Mouse (Mus musculus) MEL (cell line): ENCODE results near the gene Txnrd2.

ENCODE experiments used
- CHD1 ChIP-seq: IDR thresholded peaks from 2 replicates; pipeline ENCODE4 v1.6.1; 2012; ENCODE audit warnings: low read depth, mild to moderate bottlenecking, inconsistent platforms, low read length, improper control_type of control experiment
- CTCF ChIP-seq, 3 experiments: IDR thresholded peaks in 2 of 3; conservative IDR thresholded peaks in 1 of 3; 2 replicates each; pipeline ENCODE4 v1.5.1; 2011 to 2012; ENCODE audit warnings: low read length in 3 of 3, low read depth in 2 of 3, mild to moderate bottlenecking in 2 of 3, improper control_type of control experiment in 1 of 3, inconsistent platforms in 1 of 3, mixed read lengths in 1 of 3, moderate library complexity in 1 of 3; ENCODE audit not compliant: control insufficient read depth in 1 of 3, insufficient read depth in 1 of 3, poor library complexity in 1 of 3, severe bottlenecking in 1 of 3
- ELF1 ChIP-seq: IDR thresholded peaks from 2 replicates; pipeline ENCODE4 v1.6.1; 2014; ENCODE audit warnings: low read depth, mild to moderate bottlenecking, inconsistent platforms, low read length, improper control_type of control experiment, moderate library complexity
- EP300 ChIP-seq, 2 experiments: IDR thresholded peaks; 2 replicates each; pipeline ENCODE4 v1.6.1; 2011; ENCODE audit warnings: improper control_type of control experiment in 2 of 2, low read length in 2 of 2, low read depth in 1 of 2, mild to moderate bottlenecking in 1 of 2
- GATA1 ChIP-seq: IDR thresholded peaks from 2 replicates; pipeline ENCODE4 v1.6.1; 2011; ENCODE audit warnings: low read depth, low read length, improper control_type of control experiment
- KAT2A ChIP-seq: conservative IDR thresholded peaks from 2 replicates; pipeline ENCODE4 v1.6.1; 2012; ENCODE audit warnings: low read depth, low read length, improper control_type of control experiment, inconsistent platforms
- MAZ ChIP-seq: IDR thresholded peaks from 2 replicates; pipeline ENCODE4 v1.6.1; 2012; ENCODE audit warnings: low read depth, mild to moderate bottlenecking, inconsistent platforms, low read length, improper control_type of control experiment
- MYB ChIP-seq: IDR thresholded peaks from 2 replicates; pipeline ENCODE4 v1.6.1; 2011; ENCODE audit warnings: mild to moderate bottlenecking, low read depth, low read length, improper control_type of control experiment
- POLR2A ChIP-seq, 2 experiments: IDR thresholded peaks; 2 replicates each; pipeline ENCODE4 v1.6.1; 2011 to 2012; ENCODE audit warnings: low read length in 2 of 2, mild to moderate bottlenecking in 2 of 2, control low read depth in 1 of 2, improper control_type of control experiment in 1 of 2, low read depth in 1 of 2, moderate library complexity in 1 of 2; ENCODE audit not compliant: control insufficient read depth in 1 of 2, insufficient read depth in 1 of 2, poor library complexity in 1 of 2
- TAL1 ChIP-seq: IDR thresholded peaks from 2 replicates; pipeline ENCODE4 v1.6.1; 2012; ENCODE audit warnings: mild to moderate bottlenecking, inconsistent platforms, low read length, moderate library complexity, mixed read lengths
- TBP ChIP-seq: IDR thresholded peaks from 2 replicates; pipeline ENCODE4 v1.8.0; 2011; ENCODE audit warnings: low read depth, low read length, improper control_type of control experiment
- TCF12 ChIP-seq: IDR thresholded peaks from 2 replicates; pipeline ENCODE4 v1.6.1; 2014; ENCODE audit warnings: low read depth, mild to moderate bottlenecking, inconsistent platforms, low read length, improper control_type of control experiment, moderate library complexity
- UBTF ChIP-seq: IDR thresholded peaks from 2 replicates; pipeline ENCODE4 v1.6.1; 2012; ENCODE audit warnings: low read depth, mild to moderate bottlenecking, inconsistent platforms, low read length, improper control_type of control experiment, moderate library complexity, borderline replicate concordance; ENCODE audit not compliant: insufficient read depth
- USF1 ChIP-seq: IDR thresholded peaks from 2 replicates; pipeline ENCODE4 v1.6.1; 2014; ENCODE audit warnings: low read depth, mild to moderate bottlenecking, inconsistent platforms, low read length, improper control_type of control experiment, moderate library complexity

GRCm38 (mm10) chr16:18497865-18498515 is 71.8 kb downstream of the Txnrd2 start:
- no peak for TF ChIP-seq MYB
- no peak for TF ChIP-seq MAZ
- no peak; the same call in none of the 2 replicates for TF ChIP-seq KAT2A
- no peak for TF ChIP-seq CHD1
- TF ChIP-seq TAL1: no peak
- 0 out of 2 replicates have a peak, but pooled peaks have one; percentile 20 for TF ChIP-seq GATA1
- TF ChIP-seq EP300 (IDR thresholded peaks at IDR 0.05; ENCODE audit: low read depth in 1 of 2, low read length in 2 of 2): peak in 1 of 2 experiments; percentile 5; a peak in 1 of 4 replicates
- TF ChIP-seq CTCF (IDR thresholded peaks at IDR 0.05 in 2 of 3, conservative IDR thresholded peaks at IDR 0.05 in 1 of 3; ENCODE audit: control insufficient read depth in 1 of 3, insufficient read depth in 1 of 3, low read depth in 2 of 3, low read length in 3 of 3, poor library complexity in 1 of 3, severe bottlenecking in 1 of 3): no peak
- TF ChIP-seq ELF1: no peak
- no peak for TF ChIP-seq POLR2A (IDR thresholded peaks at IDR 0.05; ENCODE audit: control insufficient read depth in 1 of 2, insufficient read depth in 1 of 2, low read depth in 1 of 2, low read length in 2 of 2, poor library complexity in 1 of 2)
- no peak for TF ChIP-seq USF1
- no peak for TF ChIP-seq TCF12
- no peak for TF ChIP-seq UBTF
- no peak; the same call in 1 of the 2 replicates for TF ChIP-seq TBP
